Mouse (Mus musculus) liver, embryonic 11.5 days (tissue): ENCODE measurements at regions not wholly inside any gene's neighbourhood (a gene's known extent, or its start where the extent isn't known, plus 50 kb on each side); places are given as distances from the start of the nearest gene placed in this dataset.
"Not testable (repeated sequence)": the region's sequence is repeated elsewhere in the genome, so short reads cannot be mapped to it uniquely, and the experiment has no call there.

Source experiments
- ATAC-seq: fragments of 200-750 bp; cut with Nextera tagmentation; replicated peaks from 2 replicates; pipeline ENCODE4 v1.8.0; 2017; ENCODE audit warnings: moderate number of reproducible peaks, mild to moderate bottlenecking, moderate TSS enrichment, moderate library complexity; ENCODE audit not compliant: low FRiP score
- DNase-seq: peaks from one replicate; pipeline ENCODE4 v3.0.0-alpha.2; 2017; ENCODE audit warnings: low spot score
- H3K27ac ChIP-seq: fragments of 300-500 bp; sonication (generic); 2 replicates; pipeline ENCODE4 v1.5.1; 2014; ENCODE audit warnings: mild to moderate bottlenecking, low read depth, low read length, control low read depth
- H3K27me3 ChIP-seq: fragments of 300-500 bp; sonication (generic); replicated peaks from 2 replicates; pipeline ENCODE4 v1.6.1; 2014; ENCODE audit warnings: low read length, mixed read lengths; ENCODE audit not compliant: control insufficient read depth, insufficient read depth
- H3K36me3 ChIP-seq: fragments of 300-500 bp; sonication (generic); 2 replicates; pipeline ENCODE4 v1.6.1; 2014; ENCODE audit warnings: mild to moderate bottlenecking, low read length, moderate library complexity, mixed read lengths; ENCODE audit not compliant: control insufficient read depth, insufficient read depth
- H3K4me1 ChIP-seq: fragments of 300-500 bp; sonication (generic); replicated peaks from 2 replicates; pipeline ENCODE4 v1.6.1; 2014; ENCODE audit warnings: low read length, mixed read lengths; ENCODE audit not compliant: control insufficient read depth, insufficient read depth
- H3K4me2 ChIP-seq: fragments of 300-500 bp; sonication (generic); 2 replicates; pipeline ENCODE4 v1.6.1; 2014; ENCODE audit warnings: mild to moderate bottlenecking, control low read depth, moderate library complexity
- H3K4me3 ChIP-seq: fragments of 300-500 bp; sonication (generic); 2 replicates; pipeline ENCODE4 v1.5.1; 2014; ENCODE audit warnings: low read depth, low read length, control low read depth
- H3K9ac ChIP-seq: fragments of 300-500 bp; sonication (generic); 2 replicates; pipeline ENCODE4 v1.6.1; 2014; ENCODE audit warnings: low read depth, low read length, control low read depth
- H3K9me3 ChIP-seq: fragments of 300-500 bp; sonication (generic); 2 replicates; pipeline ENCODE4 v1.6.1; 2016; ENCODE audit warnings: low read length, inconsistent platforms, mixed read lengths; ENCODE audit not compliant: control insufficient read depth
- WGBS: fragments of 180-500 bp; shearing (Covaris S2); extraction: QIAGEN DNeasy Blood & Tissue Kit; methylation state at CpG from one replicate; pipeline ENCODE4 v1.1.7; 2014; 5-methylcytosine and 5-hydroxymethylcytosine counted together

DNA sequence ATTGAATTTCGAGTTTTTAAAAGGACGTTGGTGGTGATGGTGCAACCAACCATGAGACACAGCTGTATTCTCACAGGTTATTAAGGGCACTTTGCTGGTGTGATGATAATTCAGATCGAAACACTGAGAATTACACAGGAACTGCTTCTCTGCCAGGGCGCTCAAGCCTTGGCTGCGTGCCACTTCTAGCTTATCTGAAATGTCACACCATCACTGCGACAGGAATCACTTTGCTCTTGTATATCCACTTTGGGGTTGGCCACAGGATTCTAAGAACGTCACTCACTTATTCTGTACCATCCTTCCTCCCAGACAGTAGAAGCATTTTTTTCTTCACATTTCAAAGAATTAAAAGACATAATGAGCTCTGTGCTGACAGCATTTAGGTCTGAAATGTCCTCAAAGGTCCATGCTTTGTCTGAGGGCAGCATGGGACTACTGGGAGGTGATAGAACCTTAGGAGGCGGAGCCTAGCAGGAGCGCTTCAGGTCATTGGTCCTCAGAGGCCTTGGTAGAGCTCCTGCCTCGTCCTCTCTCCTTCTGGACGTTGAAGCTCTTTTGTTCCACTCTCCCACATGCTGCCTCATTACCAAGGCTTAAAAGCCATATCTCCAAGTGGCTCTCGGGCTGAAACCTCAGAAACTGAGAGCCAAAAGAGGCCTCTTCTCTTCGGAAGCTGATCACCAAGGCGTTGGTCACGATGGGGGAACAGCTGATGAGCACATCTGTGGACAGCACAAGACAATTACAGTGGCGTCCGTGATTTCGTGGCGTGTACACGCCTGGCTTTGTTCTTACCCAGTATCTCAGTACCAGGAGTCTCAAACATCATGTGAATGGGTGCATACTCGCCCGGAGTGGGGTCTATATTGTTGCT lies 167.7 kb downstream of the Enc1 start:
- 68% methylated on average over 22 of the region's 22 CpGs for WGBS
- Histone ChIP-seq H3K4me1 (no peaks in the 10 kb centered on the region), H3K4me3 (no peak overlapping the region), H3K9ac (no peak overlapping the region), H3K36me3 (no peaks in the 10 kb centered on the region), H3K4me2 (no peak overlapping the region), H3K27ac (no peak overlapping the region), H3K9me3 (no peaks in the 10 kb centered on the region), H3K27me3 (no peaks in the 10 kb centered on the region)
- ATAC-seq (no peak), DNase-seq (no peak)

DNA sequence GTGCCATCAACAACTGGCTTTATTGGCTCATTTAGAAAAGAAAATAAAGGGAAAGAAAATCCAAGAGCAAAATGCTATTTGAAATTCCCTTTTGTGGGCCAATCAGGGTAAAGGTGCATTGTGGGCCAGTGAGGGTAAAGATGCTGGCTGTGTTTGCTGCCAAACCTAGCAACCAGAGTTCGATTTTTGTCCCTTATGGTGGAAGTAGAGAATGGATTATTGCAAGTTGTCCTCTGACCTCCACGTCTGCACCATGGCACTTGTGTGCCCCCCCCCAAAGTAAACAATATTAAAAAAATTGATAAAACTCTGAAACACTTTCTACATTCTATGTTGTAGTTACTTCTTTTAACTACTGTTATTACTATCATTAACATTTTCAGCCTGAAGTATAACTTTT lies 166.9 kb downstream of the Enc1 start:
- Histone ChIP-seq H3K4me3 (no peak overlapping the region), H3K9ac (no peak overlapping the region), H3K27me3 (no peaks in the 10 kb centered on the region), H3K27ac (no peak overlapping the region), H3K4me1 (no peaks in the 10 kb centered on the region), H3K36me3 (no peaks in the 10 kb centered on the region), H3K9me3 (no peaks in the 10 kb centered on the region), H3K4me2 (no peak overlapping the region)
- no peak for ATAC-seq
- WGBS = 57% methylated on average over 2 of the region's 2 CpGs
- no peak for DNase-seq

DNA sequence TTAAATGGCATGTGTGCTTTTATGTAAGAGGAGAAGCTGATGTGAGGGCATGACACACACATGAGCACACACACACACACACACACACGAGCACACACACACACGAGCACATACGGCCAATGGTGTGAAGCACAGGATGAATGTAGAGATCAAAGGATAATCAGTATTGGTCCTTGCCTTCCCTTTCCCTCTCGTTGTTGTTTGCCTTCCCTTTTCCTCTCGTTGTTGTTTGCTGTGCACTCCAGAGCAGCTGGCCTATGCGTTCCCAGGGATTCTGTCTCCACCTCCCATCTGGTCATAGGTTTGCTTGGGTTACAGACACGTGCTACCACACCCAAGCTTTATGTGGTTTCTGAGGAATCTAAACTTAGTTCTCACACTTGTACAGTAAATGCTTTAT lies 165.8 kb downstream of the Enc1 start:
- no peaks in the 10 kb centered on the region for H3K9me3 ChIP-seq
- no peaks in the 10 kb centered on the region for H3K27me3 ChIP-seq
- no peaks in the 10 kb centered on the region for H3K36me3 ChIP-seq
- H3K4me3 ChIP-seq = no peak overlapping the region
- H3K4me2 ChIP-seq = no peak overlapping the region
- ATAC-seq (no peak), DNase-seq (no peak)
- H3K9ac ChIP-seq = no peak overlapping the region
- WGBS = 30% methylated on average over 7 of the region's 7 CpGs
- H3K27ac ChIP-seq = no peak overlapping the region
- H3K4me1 ChIP-seq = no peaks in the 10 kb centered on the region

DNA sequence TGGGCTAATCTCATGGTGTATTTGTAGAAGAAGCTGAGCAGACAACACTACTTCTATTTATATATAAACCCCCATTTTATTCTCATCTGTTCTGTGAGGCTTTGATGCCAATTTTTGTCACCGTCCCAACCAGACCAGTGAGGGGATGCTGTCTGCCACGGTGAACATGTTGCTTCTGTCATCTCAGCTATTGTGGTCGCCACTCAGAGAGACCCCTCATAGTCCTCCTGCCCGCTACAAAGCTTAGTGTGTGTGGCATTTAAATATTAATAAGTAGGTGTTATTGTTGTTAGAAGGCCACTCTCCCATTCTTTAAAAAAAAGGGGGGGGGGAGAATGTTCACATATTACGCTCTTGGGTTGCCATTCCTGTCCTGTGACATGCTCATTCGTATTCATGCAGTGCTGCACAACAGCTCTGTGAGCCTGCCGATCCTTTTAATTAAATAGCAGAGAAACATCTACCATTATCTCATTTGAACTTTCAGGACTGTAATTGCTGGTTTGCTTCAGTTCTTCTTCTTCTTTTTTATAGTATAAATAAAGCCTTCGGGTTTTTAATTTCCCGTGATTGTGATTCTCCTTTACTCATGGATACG lies 161.4 kb downstream of the Enc1 start:
- Histone ChIP-seq H3K4me2 (no peak overlapping the region), H3K27me3 (no peaks in the 10 kb centered on the region), H3K4me1 (no peaks in the 10 kb centered on the region), H3K9ac (no peak overlapping the region), H3K36me3 (no peaks in the 10 kb centered on the region), H3K4me3 (no peak overlapping the region), H3K27ac (no peak overlapping the region), H3K9me3 (no peaks in the 10 kb centered on the region)
- ATAC-seq (no peak), DNase-seq (no peak)
- WGBS = 87% methylated on average over 10 of the region's 10 CpGs

DNA sequence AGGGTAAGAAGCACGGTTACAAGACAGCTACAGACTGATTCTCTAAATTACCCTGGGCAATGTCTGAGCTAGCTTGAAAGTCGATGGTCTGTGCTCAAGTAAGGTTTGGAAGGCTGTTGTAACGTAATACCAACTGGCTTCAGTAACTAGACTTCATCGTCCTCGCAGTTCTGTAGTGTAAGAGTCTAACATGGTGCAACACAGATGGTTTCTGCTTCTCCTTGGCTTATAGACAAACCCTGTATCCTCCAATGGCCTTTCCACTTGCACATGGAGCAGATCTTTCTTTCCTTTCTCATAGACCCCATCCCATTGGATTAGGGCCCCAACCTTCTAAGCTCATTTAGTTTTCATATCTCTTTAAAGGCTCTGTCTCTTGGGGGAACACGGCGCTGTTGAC lies 160.7 kb downstream of the Enc1 start:
- no peak overlapping the region for H3K9ac ChIP-seq
- no peaks in the 10 kb centered on the region for H3K4me1 ChIP-seq
- H3K27me3 ChIP-seq = no peaks in the 10 kb centered on the region
- H3K27ac ChIP-seq = no peak overlapping the region
- DNase-seq (no peak), ATAC-seq (no peak)
- H3K4me2 ChIP-seq = no peak overlapping the region
- H3K9me3 ChIP-seq = no peaks in the 10 kb centered on the region
- H3K36me3 ChIP-seq = no peaks in the 10 kb centered on the region
- no peak overlapping the region for H3K4me3 ChIP-seq
- WGBS = 83% methylated on average over 7 of the region's 7 CpGs

DNA sequence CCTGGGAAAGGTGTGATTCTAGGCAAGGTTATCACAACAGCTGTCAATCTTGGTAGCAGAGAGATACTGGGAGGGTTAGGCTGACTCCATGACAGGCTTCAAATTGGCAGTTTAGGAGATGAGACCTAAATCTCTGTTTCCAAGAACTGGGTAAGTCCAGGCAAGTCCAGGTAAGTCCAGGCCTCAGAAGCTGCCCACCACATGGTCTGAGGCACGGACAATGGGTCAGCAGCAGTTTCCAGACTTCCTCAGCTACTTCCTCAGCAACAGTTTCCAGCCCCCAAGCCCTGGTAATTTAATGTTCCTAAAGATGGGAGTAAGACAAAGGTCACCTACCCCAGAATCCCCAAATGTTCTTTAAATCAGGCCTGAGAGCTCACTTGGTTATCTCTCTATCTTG lies 157.1 kb downstream of the Enc1 start:
- Histone ChIP-seq H3K27me3 (no peaks in the 10 kb centered on the region), H3K27ac (no peak overlapping the region), H3K9me3 (no peaks in the 10 kb centered on the region), H3K4me2 (no peak overlapping the region), H3K36me3 (no peaks in the 10 kb centered on the region), H3K4me1 (no peaks in the 10 kb centered on the region), H3K4me3 (no peak overlapping the region), H3K9ac (no peak overlapping the region)
- WGBS = 64% methylated on average over 1 of the region's 1 CpGs
- DNase-seq (no peak), ATAC-seq (no peak)

DNA sequence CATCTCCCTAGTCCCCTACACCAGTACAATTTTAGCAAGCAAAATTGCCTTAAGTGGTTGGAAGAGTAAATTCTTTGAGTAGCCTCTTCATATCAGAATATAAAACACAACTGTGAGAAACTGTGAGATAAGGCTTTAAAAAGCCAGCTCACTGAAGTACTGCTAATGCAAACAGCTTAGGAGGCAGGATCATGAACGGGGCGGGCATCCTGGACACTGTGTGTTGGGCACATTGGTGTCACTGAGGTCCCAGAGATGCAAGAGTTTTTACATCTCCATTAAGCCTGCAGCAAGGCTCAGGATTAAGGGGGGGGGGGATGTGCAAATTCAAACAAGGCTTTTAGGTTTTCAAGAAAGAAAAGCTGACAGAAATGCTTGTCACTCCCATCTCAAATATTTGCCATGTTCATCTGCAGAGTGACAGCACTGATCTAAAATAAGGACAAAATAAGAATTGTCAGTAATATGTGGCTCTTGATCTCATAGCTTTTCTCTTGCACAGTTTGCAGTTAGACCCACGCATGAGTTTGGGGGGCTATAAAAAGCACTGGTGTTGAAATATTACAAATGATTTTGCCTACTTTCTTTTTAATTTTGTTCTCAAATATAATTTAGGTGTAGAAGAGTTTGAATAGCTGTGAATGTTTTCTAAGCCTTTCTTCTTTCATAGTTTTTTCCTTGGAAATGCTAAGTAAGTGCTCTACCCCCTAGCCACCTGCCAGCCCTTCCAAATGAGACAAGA lies 156.2 kb downstream of the Enc1 start:
- WGBS = 76% methylated on average over 3 of the region's 3 CpGs
- DNase-seq = no peak
- Histone ChIP-seq H3K27ac (no peak overlapping the region), H3K36me3 (no peaks in the 10 kb centered on the region), H3K9ac (no peak overlapping the region), H3K27me3 (no peaks in the 10 kb centered on the region), H3K4me2 (no peak overlapping the region), H3K4me3 (no peak overlapping the region), H3K9me3 (no peaks in the 10 kb centered on the region), H3K4me1 (no peaks in the 10 kb centered on the region)
- no peak for ATAC-seq

DNA sequence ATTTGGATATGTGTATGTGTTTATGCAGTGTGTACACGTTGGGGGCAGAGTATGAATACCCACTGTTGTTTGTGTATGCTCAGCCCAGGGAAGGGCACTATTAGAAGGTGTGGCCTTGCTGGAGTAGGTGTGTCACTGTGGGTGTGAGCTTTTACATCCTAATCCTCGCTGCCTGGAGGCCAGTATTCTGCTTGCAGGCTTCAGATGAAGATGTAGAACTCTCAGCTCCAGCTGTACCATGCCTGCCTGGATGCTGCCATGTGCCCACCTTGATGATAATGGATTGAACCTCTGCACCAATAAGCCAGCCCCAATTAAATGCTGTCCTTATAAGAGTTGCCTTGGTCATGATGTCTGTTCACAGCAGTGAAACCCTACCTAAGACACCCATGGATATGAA lies 155.4 kb downstream of the Enc1 start:
- H3K36me3 ChIP-seq, ATAC-seq, H3K27ac ChIP-seq, H3K9ac ChIP-seq, H3K4me3 ChIP-seq, H3K4me1 ChIP-seq, DNase-seq, H3K4me2 ChIP-seq, H3K9me3 ChIP-seq, H3K27me3 ChIP-seq: not testable (repeated sequence)
- 56% methylated on average over 2 of the region's 2 CpGs for WGBS
